Mouse (Mus musculus): ENCODE data around the gene Zfp142.

The Zfp142 gene

DNA sequence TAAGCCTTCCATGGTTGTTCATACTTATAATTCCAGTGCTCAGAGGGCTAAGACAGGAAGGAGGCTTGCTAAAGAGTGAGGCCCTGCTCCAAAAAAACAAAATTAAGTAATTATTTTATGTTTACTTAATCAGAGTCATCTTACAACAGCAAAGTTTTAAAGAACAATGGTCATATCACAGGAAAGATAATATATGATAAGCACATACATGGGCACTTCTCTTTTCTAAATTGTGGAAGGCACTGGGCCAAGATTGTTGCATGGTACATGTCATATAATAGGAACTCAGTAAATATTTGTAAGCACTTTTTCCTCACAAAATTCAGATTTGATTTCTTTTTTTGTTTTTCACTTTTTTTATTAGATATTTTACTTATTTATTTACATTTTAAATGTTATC is 68.2 kb downstream of the Zfp142 start:
- in situ Hi-C loops (cut with MboI, MseI), result no loop called here
